Mouse (Mus musculus): ENCODE measurements around the gene Slamf8. TPM values are rescaled to one million over a fixed set of nuclear protein-coding genes. Genes with fewer than 3 reads are reported as not detected.

The Slamf8 gene
- total RNA-seq, 2 experiments from 2014 or later: 0.25 to 0.28 TPM

DNA sequence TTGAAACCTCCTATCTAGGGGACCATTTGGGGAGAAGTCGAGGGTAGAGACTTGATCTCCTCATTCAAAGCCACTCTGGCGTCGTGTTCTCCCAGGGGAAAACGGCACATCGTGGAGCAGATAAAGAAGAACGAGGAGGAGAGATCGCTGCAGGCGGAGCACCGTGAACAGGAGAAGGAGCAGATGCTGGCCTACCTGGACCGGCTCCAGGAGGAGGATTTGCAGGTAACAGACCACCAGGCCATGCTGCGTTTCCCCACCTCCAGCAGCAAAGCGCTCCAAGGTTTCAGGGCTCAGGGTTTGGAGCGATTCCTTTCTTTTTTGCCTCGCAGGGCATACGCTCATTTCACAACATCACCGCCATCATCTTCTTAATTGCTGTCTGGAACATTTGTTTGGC is 55.3 kb downstream of the Slamf8 start:
- no peak for DNase-seq (ENCODE audit: low spot score in 2 of 2)

GRCm38 (mm10) chr1:172532551-172532950 is 57.8 kb downstream of the Slamf8 start:
- no peak for DNase-seq (ENCODE audit: low spot score in 2 of 2)

Other genes with a start within 250 kb of the Slamf8 start
- gene Kcnj10, start 249.4 kb downstream of the Slamf8 start, total RNA-seq (2021): 1 to 10 TPM; 1.8 to 4.5 TPM
- gene Pigm, start 214.0 kb downstream of the Slamf8 start, total RNA-seq (2021): 10 to 100 TPM; 18.1 to 19.9 TPM
- gene Slamf9, start 115.2 kb downstream of the Slamf8 start, total RNA-seq (2021): 1 to 10 TPM; 1.1 to 1.2 TPM
- 10 to 100 TPM in 1 of 2 experiments, 1 to 10 TPM in 1; 6.0 to 10.6 TPM for gene Igsf9, start 108.8 kb downstream of the Slamf8 start, total RNA-seq (2021)
- gene Tagln2, start 90.5 kb downstream of the Slamf8 start, total RNA-seq (2021): 100 to 1,000 TPM; 143 to 153 TPM
- 1 to 10 TPM; 2.0 to 2.1 TPM for gene Cfap45, start 69.8 kb downstream of the Slamf8 start, total RNA-seq (2021)
- gene Vsig8, start 34.6 kb downstream of the Slamf8 start, total RNA-seq (2021): under 1 TPM in 1 of 2 experiments, not detected in 1; 0.17 TPM
- gene Fcrl6, start 12.0 kb upstream of the Slamf8 start, total RNA-seq (2021): not detected
- 1 to 10 TPM; 7.1 to 7.8 TPM for gene Dusp23, start 42.4 kb upstream of the Slamf8 start, total RNA-seq (2021)
- 10 to 100 TPM in 1 of 2 experiments, under 1 TPM in 1; 0.45 to 10.9 TPM for gene Crp, start 107.5 kb upstream of the Slamf8 start, total RNA-seq (2021)